Comparison of ENCODE assay signal across 8 mouse cellular contexts in genomic region chr8:94917352-94917751, GRCm38 (mm10). TPM values are rescaled to one million over a fixed set of nuclear protein-coding genes. Genes with fewer than 3 reads are reported as not detected.
DNase-seq lines count a peak whose midpoint lies in the region; ATAC-seq lines count a peak whose summit lies in the region.

No protein-coding gene starts in this region.

- peak; percentile 94 for ATAC-seq in limb, embryonic 13.5 days (ENCODE audit: low FRiP score, low read depth)
- ATAC-seq in midbrain, embryonic 16.5 days: peak; percentile 89

- peak overlapping the region; percentile 88 for H3K4me2 ChIP-seq in limb, embryonic 13.5 days (replicated peaks)
- peak overlapping the region; percentile 86 for H3K4me2 ChIP-seq in midbrain, embryonic 16.5 days (ENCODE audit: low read length)

- WGBS in limb, embryonic 13.5 days: under 1% methylated on average over 25 of the region's 27 CpGs
- WGBS in midbrain, embryonic 16.5 days: under 1% methylated on average over 25 of the region's 27 CpGs

- no peaks in the 10 kb centered on the region for H3K9me3 ChIP-seq in limb, embryonic 13.5 days
- H3K9me3 ChIP-seq in midbrain, embryonic 16.5 days (replicated peaks; ENCODE audit: control insufficient read depth, low read length, poor library complexity, severe bottlenecking): no peaks in the 10 kb centered on the region

- DNase-seq in urinary bladder, adult 18-20 months (ENCODE audit: low spot score in 2 of 2): peak; percentile 73 to 91
- no peak for DNase-seq in urinary bladder, adult 2 months (ENCODE audit: low spot score)
- DNase-seq in embryo, embryonic 11.5 days (ENCODE audit: low read depth, low spot score): peak; percentile 96
- DNase-seq in heart, adult 11 months: peak; percentile 100
- DNase-seq in kidney, adult 11 months: peak; percentile 91
- peak; percentile 54 to 87 for DNase-seq in spleen, postnatal 10 days (ENCODE audit: low spot score in 2 of 2)

- peak overlapping the region; percentile 94 for H3K27ac ChIP-seq in limb, embryonic 13.5 days
- H3K27ac ChIP-seq in midbrain, embryonic 16.5 days (ENCODE audit: low read length): no peak overlapping the region

- H3K27me3 ChIP-seq in limb, embryonic 13.5 days: peaks cover 19% of the 10 kb centered on the region
- H3K27me3 ChIP-seq in midbrain, embryonic 16.5 days (ENCODE audit: control insufficient read depth, insufficient read depth, low read depth, low read length): peaks cover 46% of the 10 kb centered on the region

- H3K4me3 ChIP-seq in limb, embryonic 13.5 days: peak overlapping the region; percentile 81
- peak overlapping the region; percentile 52 for H3K4me3 ChIP-seq in midbrain, embryonic 16.5 days (ENCODE audit: low read depth, low read length)

- peak overlapping the region; percentile 94 for H3K9ac ChIP-seq in limb, embryonic 13.5 days
- H3K9ac ChIP-seq in midbrain, embryonic 16.5 days (ENCODE audit: low read depth, low read length): peak overlapping the region; percentile 56

- H3K36me3 ChIP-seq in limb, embryonic 13.5 days: peaks cover 11% of the 10 kb centered on the region
- H3K36me3 ChIP-seq in midbrain, embryonic 16.5 days (ENCODE audit: control insufficient read depth, insufficient read depth, low read length): no peaks in the 10 kb centered on the region

- peaks cover 52% of the 10 kb centered on the region for H3K4me1 ChIP-seq in limb, embryonic 13.5 days
- peaks cover 17% of the 10 kb centered on the region for H3K4me1 ChIP-seq in midbrain, embryonic 16.5 days (ENCODE audit: control insufficient read depth, insufficient read depth, low read length)

RNA-seq across cellular contexts. Expression of gene Ccdc102a, which starts 0.5 kb away (rescaled TPM):
- 36.5 and 36.8 TPM in 2 replicates for polyA plus RNA-seq in urinary bladder, adult 2 months (2012; rRNA removed)
- 46.3 and 46.6 TPM in 2 replicates for polyA plus RNA-seq in limb, embryonic 13.5 days (2015; fragmentation: Nextera tagmentation; extraction: Ambion mirVana)
- 3.4 and 3.8 TPM in 2 replicates for polyA plus RNA-seq in midbrain, embryonic 16.5 days (2015; fragmentation: Nextera tagmentation; extraction: Ambion mirVana)

RNA-seq across cellular contexts. Expression of gene Adgrg5, which starts 6.1 kb away (rescaled TPM):
- 1.4 TPM in 2 replicates for polyA plus RNA-seq in urinary bladder, adult 2 months (2012; rRNA removed)
- polyA plus RNA-seq in limb, embryonic 13.5 days (2015; fragmentation: Nextera tagmentation; extraction: Ambion mirVana): 0.10 and 0.13 TPM in 2 replicates
- 0.62 TPM in 1 of 2 replicates, not detected in the other for polyA plus RNA-seq in midbrain, embryonic 16.5 days (2015; fragmentation: Nextera tagmentation; extraction: Ambion mirVana)

RNA-seq across cellular contexts. Expression of gene Dok4, which starts 41.2 kb away (rescaled TPM):
- 12.4 and 13.6 TPM in 2 replicates for polyA plus RNA-seq in urinary bladder, adult 2 months (2012; rRNA removed)
- 21.4 and 21.7 TPM in 2 replicates for polyA plus RNA-seq in limb, embryonic 13.5 days (2015; fragmentation: Nextera tagmentation; extraction: Ambion mirVana)
- polyA plus RNA-seq in midbrain, embryonic 16.5 days (2015; fragmentation: Nextera tagmentation; extraction: Ambion mirVana): 96.2 and 112 TPM in 2 replicates

RNA-seq across cellular contexts. Expression of gene Adgrg1, which starts 57.2 kb away (rescaled TPM):
- 47.4 and 52.8 TPM in 2 replicates for polyA plus RNA-seq in urinary bladder, adult 2 months (2012; rRNA removed)
- 7.9 and 8.7 TPM in 2 replicates for polyA plus RNA-seq in limb, embryonic 13.5 days (2015; fragmentation: Nextera tagmentation; extraction: Ambion mirVana)
- polyA plus RNA-seq in midbrain, embryonic 16.5 days (2015; fragmentation: Nextera tagmentation; extraction: Ambion mirVana): 147 and 153 TPM in 2 replicates
